Mouse (Mus musculus) B cell, adult 67 days (primary cell): ENCODE results near the gene Mrpl42. TPM values are rescaled to one million over a fixed set of nuclear protein-coding genes. Genes with fewer than 3 reads are reported as not detected.

Source experiments
- total RNA-seq, 2 experiments: library from RNA; stranded (reverse); gene quantifications; 4 replicates each; pipeline ENCODE4 v1.2.4; 2023

The Mrpl42 gene
- total RNA-seq = 10 to 100 TPM; 37.8 to 40.9 TPM

DNA sequence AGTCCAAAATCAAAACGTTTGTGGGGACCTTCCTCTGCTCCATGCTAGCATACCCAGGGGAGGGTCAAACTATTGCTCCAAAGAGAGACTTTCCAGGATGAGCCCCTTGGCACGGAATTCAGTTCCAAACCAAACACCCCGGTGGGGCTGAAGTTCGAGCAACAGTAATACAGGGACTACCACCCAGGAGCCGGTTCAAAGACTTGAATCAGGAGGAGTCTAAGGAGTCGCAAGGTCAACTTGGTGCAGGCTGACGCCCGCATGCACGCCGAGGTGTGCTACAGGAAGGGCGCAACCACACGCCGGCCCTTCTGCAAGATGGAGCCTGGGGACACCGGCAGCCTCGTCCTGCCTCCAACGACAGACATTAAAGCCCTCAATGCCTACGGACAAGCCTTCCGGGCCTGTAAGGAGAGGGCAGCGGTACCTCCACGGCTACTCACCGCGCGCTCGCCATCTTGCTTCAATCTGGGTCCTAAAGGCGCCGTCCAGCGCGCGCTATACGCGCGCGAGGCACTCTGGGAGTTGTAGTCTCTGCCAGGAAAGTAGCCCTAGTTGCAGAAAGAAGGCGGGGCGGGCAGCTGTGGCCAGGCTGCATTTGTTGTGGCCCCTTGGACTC is at the start of gene Mrpl42:
TSS of gene Mrpl42 (minus strand) at position 478 of the 619 bp plus-strand sequence.

GRCm38 (mm10) chr10:95514656-95515292 is 13.0 kb upstream of the Mrpl42 start, which contains the start of gene Ube2n:
TSS of gene Ube2n (plus strand) at chr10:95515145.

Other genes starting within 250 kb of the Mrpl42 start
- 10 to 100 TPM; 14.4 to 20.7 TPM for gene Cradd, start 177.8 kb downstream of the Mrpl42 start, total RNA-seq
- gene Socs2, start 84.8 kb downstream of the Mrpl42 start, total RNA-seq = 1 to 10 TPM; 3.3 to 3.5 TPM
- 10 to 100 TPM; 84.6 to 99.2 TPM for gene Ube2n, start 13.2 kb upstream of the Mrpl42 start, total RNA-seq
- gene Nudt4, start 62.2 kb upstream of the Mrpl42 start, total RNA-seq = 10 to 100 TPM; 15.8 to 20.3 TPM
- gene Anapc15-ps, start 171.5 kb upstream of the Mrpl42 start, total RNA-seq = not detected